Mouse (Mus musculus) layer of hippocampus, adult 9-10 months (tissue): ENCODE results near the gene Rora.

Experiments
- DNase-seq: peaks from one replicate; pipeline ENCODE4 v3.0.0; 2022; ENCODE audit warnings: low spot score

Rora gene

GRCm38 (mm10) chr9:68956938-68957573 is 303.5 kb downstream of the Rora start:
- DNase-seq, result no peak

- no peak for DNase-seq
Measured at GRCm38 (mm10) chr9:68957793-68958192, 304.2 kb downstream of the Rora start.

- DNase-seq, result no peak
Measured at GRCm38 (mm10) chr9:68958919-68959318, 305.3 kb downstream of the Rora start.

GRCm38 (mm10) chr9:68963898-68964297 is 310.3 kb downstream of the Rora start:
- DNase-seq, result no peak

GRCm38 (mm10) chr9:68966540-68966939 is 313.0 kb downstream of the Rora start:
- DNase-seq, result no peak

GRCm38 (mm10) chr9:68970074-68970473 is 316.5 kb downstream of the Rora start:
- DNase-seq, result no peak

- no peak for DNase-seq
Measured at GRCm38 (mm10) chr9:68972277-68972676, 318.7 kb downstream of the Rora start.

GRCm38 (mm10) chr9:68974517-68974916 is 320.9 kb downstream of the Rora start:
- DNase-seq, result no peak

- no peak for DNase-seq
Measured at GRCm38 (mm10) chr9:68976136-68976535, 322.6 kb downstream of the Rora start.

GRCm38 (mm10) chr9:68976851-68977250 is 323.3 kb downstream of the Rora start:
- no peak for DNase-seq

GRCm38 (mm10) chr9:68978656-68979055 is 325.1 kb downstream of the Rora start:
- no peak for DNase-seq

- no peak for DNase-seq
Measured at GRCm38 (mm10) chr9:68980041-68980440, 326.5 kb downstream of the Rora start.

GRCm38 (mm10) chr9:68985046-68985445 is 331.5 kb downstream of the Rora start:
- no peak for DNase-seq

- no peak for DNase-seq
Measured at GRCm38 (mm10) chr9:68985796-68986195, 332.2 kb downstream of the Rora start.

GRCm38 (mm10) chr9:68987290-68988042 is 333.9 kb downstream of the Rora start:
- DNase-seq, result no peak

- DNase-seq, result no peak
Measured at GRCm38 (mm10) chr9:68988162-68988911, 334.8 kb downstream of the Rora start.

- DNase-seq, result no peak
Measured at GRCm38 (mm10) chr9:68989885-68990449, 336.4 kb downstream of the Rora start.

- DNase-seq, result no peak
Measured at GRCm38 (mm10) chr9:68993881-68994280, 340.3 kb downstream of the Rora start.

GRCm38 (mm10) chr9:68998961-68999360 is 345.4 kb downstream of the Rora start:
- DNase-seq, result no peak

GRCm38 (mm10) chr9:69004514-69004913 is 350.9 kb downstream of the Rora start:
- DNase-seq, result no peak

GRCm38 (mm10) chr9:69006666-69007065 is 353.1 kb downstream of the Rora start:
- DNase-seq, result no peak

- DNase-seq, result no peak
Measured at GRCm38 (mm10) chr9:69008706-69009105, 355.1 kb downstream of the Rora start.

GRCm38 (mm10) chr9:69010886-69011285 is 357.3 kb downstream of the Rora start:
- DNase-seq, result no peak
